Mouse (Mus musculus) embryonic fibroblast, embryonic 13.5 days (primary cell): ENCODE results near the gene Bckdhb.

Experiments
- CTCF ChIP-seq: IDR thresholded peaks from 2 replicates; pipeline ENCODE4 v1.5.1; 2011; ENCODE audit warnings: mild to moderate bottlenecking, control low read depth, low read length, moderate library complexity, borderline replicate concordance; ENCODE audit not compliant: insufficient read depth
- POLR2A ChIP-seq: IDR thresholded peaks from 2 replicates; pipeline ENCODE4 v1.6.1; 2011; ENCODE audit warnings: low read depth, mild to moderate bottlenecking, control low read depth, low read length, moderate library complexity

DNA sequence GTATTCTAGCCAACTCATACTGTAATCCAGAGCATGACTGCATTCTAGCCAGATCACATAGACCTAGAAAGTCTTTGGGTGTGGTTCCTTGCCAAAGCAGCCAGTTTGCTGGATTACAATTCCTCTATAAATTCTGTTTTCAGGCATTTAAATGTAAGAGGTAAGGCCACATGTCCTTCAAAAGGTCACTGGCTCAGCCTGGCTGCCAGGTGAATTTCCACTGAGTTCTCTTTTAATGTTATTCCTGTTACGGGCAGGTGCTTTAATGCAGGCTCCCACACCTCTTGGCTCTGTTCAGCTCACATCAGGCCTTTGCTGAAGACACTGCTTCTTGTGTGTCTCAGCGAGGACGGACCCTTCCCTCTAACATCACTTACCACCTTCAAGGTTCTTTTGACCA is 15.1 kb downstream of the Bckdhb start:
- no peak for TF ChIP-seq CTCF
- TF ChIP-seq POLR2A = no peak
